7 mouse cellular contexts compared by ENCODE assay signal in genomic region chr11:63913936-63914335, GRCm38 (mm10). TPM values are rescaled to one million over a fixed set of nuclear protein-coding genes. Genes with fewer than 3 reads are reported as not detected.
DNase-seq lines count a peak whose midpoint lies in the region; ATAC-seq lines count a peak whose summit lies in the region.

No protein-coding gene starts in this region.

- peak overlapping the region; percentile 36 for H3K4me3 ChIP-seq in lung, embryonic 15.5 days
- H3K4me3 ChIP-seq in forebrain, embryonic 14.5 days (ENCODE audit: low read depth, low read length), result peak overlapping the region; percentile 26
- H3K4me3 ChIP-seq in liver, embryonic 11.5 days (ENCODE audit: low read depth, low read length), result peak overlapping the region; percentile 36; the same call in 1 of the 2 replicates
- H3K4me3 ChIP-seq in stomach, embryonic 14.5 days (ENCODE audit: low read depth, low read length), result peak overlapping the region; percentile 33

- no peaks in the 10 kb centered on the region for H3K36me3 ChIP-seq in lung, embryonic 15.5 days
- H3K36me3 ChIP-seq in forebrain, embryonic 14.5 days (ENCODE audit: control insufficient read depth, insufficient read depth, low read length), result no peaks in the 10 kb centered on the region
- H3K36me3 ChIP-seq in liver, embryonic 11.5 days (ENCODE audit: control insufficient read depth, insufficient read depth, low read length), result no peaks in the 10 kb centered on the region
- no peaks in the 10 kb centered on the region for H3K36me3 ChIP-seq in stomach, embryonic 14.5 days (ENCODE audit: control insufficient read depth, insufficient read depth, low read length)

- H3K27ac ChIP-seq in lung, embryonic 15.5 days, result no peak overlapping the region
- H3K27ac ChIP-seq in forebrain, embryonic 14.5 days (ENCODE audit: low read depth, low read length), result no peak overlapping the region
- no peak overlapping the region for H3K27ac ChIP-seq in liver, embryonic 11.5 days (ENCODE audit: low read depth, low read length)
- no peak overlapping the region; the same call in 1 of the 2 replicates for H3K27ac ChIP-seq in stomach, embryonic 14.5 days (ENCODE audit: low read length)

- no peak overlapping the region for H3K9ac ChIP-seq in lung, embryonic 15.5 days
- H3K9ac ChIP-seq in forebrain, embryonic 14.5 days (ENCODE audit: low read length), result peak overlapping the region; percentile 29; the same call in 1 of the 2 replicates
- no peak overlapping the region for H3K9ac ChIP-seq in liver, embryonic 11.5 days (ENCODE audit: low read depth, low read length)
- H3K9ac ChIP-seq in stomach, embryonic 14.5 days (replicated peaks; ENCODE audit: low read depth, low read length), result no peak overlapping the region

- no peak for DNase-seq in lung, postnatal 25 days (ENCODE audit: low spot score)
- DNase-seq in forebrain, embryonic 14.5 days (ENCODE audit: low spot score), result peak; percentile 20
- DNase-seq in liver, embryonic 11.5 days (ENCODE audit: low spot score), result no peak
- DNase-seq in spleen, postnatal 14 days (ENCODE audit: low spot score in 2 of 2), result no peak
- DNase-seq in ovary, postnatal 36 days (ENCODE audit: low spot score), result no peak

- 17% methylated on average over 4 of the region's 4 CpGs for WGBS in lung, embryonic 15.5 days
- 34% methylated on average over 4 of the region's 4 CpGs for WGBS in forebrain, embryonic 14.5 days
- 34% methylated on average over 4 of the region's 4 CpGs for WGBS in liver, embryonic 11.5 days
- WGBS in stomach, embryonic 14.5 days, result 33% methylated on average over 4 of the region's 4 CpGs

- no peak for ATAC-seq in lung, embryonic 15.5 days (ENCODE audit: borderline replicate concordance, extremely low read depth, low FRiP score, low TSS enrichment)
- ATAC-seq in forebrain, embryonic 14.5 days, result peak; percentile 58; the same call in 1 of the 2 replicates
- ATAC-seq in liver, embryonic 11.5 days (replicated peaks; ENCODE audit: low FRiP score), result no peak
- ATAC-seq in stomach, embryonic 14.5 days (ENCODE audit: insufficient number of reproducible peaks, insufficient read depth, low FRiP score, low read depth), result peak; percentile 11; the same call in 1 of the 2 replicates

- H3K4me2 ChIP-seq in lung, embryonic 15.5 days, result peak overlapping the region; percentile 74
- H3K4me2 ChIP-seq in forebrain, embryonic 14.5 days (ENCODE audit: low read length), result peak overlapping the region; percentile 60
- H3K4me2 ChIP-seq in liver, embryonic 11.5 days, result peak overlapping the region; percentile 59
- H3K4me2 ChIP-seq in stomach, embryonic 14.5 days (replicated peaks; ENCODE audit: low read depth, low read length), result peak overlapping the region; percentile 67

- H3K9me3 ChIP-seq in lung, embryonic 15.5 days, result no peaks in the 10 kb centered on the region
- no peaks in the 10 kb centered on the region for H3K9me3 ChIP-seq in forebrain, embryonic 14.5 days (replicated peaks; ENCODE audit: control insufficient read depth, low read length)
- H3K9me3 ChIP-seq in liver, embryonic 11.5 days (ENCODE audit: control insufficient read depth, low read length), result no peaks in the 10 kb centered on the region
- H3K9me3 ChIP-seq in stomach, embryonic 14.5 days (ENCODE audit: control insufficient read depth, low read depth, low read length), result no peaks in the 10 kb centered on the region

- H3K27me3 ChIP-seq in lung, embryonic 15.5 days, result peaks cover 78% of the 10 kb centered on the region
- H3K27me3 ChIP-seq in forebrain, embryonic 14.5 days (replicated peaks; ENCODE audit: control insufficient read depth, insufficient read depth, low read length), result peaks cover 47% of the 10 kb centered on the region
- peaks cover 19% of the 10 kb centered on the region for H3K27me3 ChIP-seq in liver, embryonic 11.5 days (replicated peaks; ENCODE audit: control insufficient read depth, insufficient read depth, low read length)
- H3K27me3 ChIP-seq in stomach, embryonic 14.5 days (ENCODE audit: control insufficient read depth, insufficient read depth, low read length), result no peaks in the 10 kb centered on the region

- H3K4me1 ChIP-seq in lung, embryonic 15.5 days, result peaks cover 14% of the 10 kb centered on the region
- H3K4me1 ChIP-seq in forebrain, embryonic 14.5 days (ENCODE audit: control insufficient read depth, insufficient read depth, low read length), result peaks cover 3% of the 10 kb centered on the region; the same call in 1 of the 2 replicates
- peaks cover 24% of the 10 kb centered on the region for H3K4me1 ChIP-seq in liver, embryonic 11.5 days (replicated peaks; ENCODE audit: control insufficient read depth, insufficient read depth, low read length)
- peaks cover 16% of the 10 kb centered on the region; the same call in 1 of the 2 replicates for H3K4me1 ChIP-seq in stomach, embryonic 14.5 days (ENCODE audit: control insufficient read depth, insufficient read depth, low read length)

RNA-seq across cellular contexts. Expression of gene Hs3st3b1, which starts 8.2 kb away (rescaled TPM):
- polyA plus RNA-seq in lung, embryonic 15.5 days (2015; fragmentation: Nextera tagmentation; extraction: Ambion mirVana), result 0.86 and 1.00 TPM in 2 replicates
- polyA plus RNA-seq in forebrain, embryonic 14.5 days (2014; fragmentation: Nextera tagmentation; extraction: Ambion mirVana), result 3.3 and 3.9 TPM in 2 replicates
- 41.7 and 42.4 TPM in 2 replicates for polyA plus RNA-seq in liver, embryonic 11.5 days (2014; fragmentation: Nextera tagmentation; extraction: Ambion mirVana)
- polyA plus RNA-seq in stomach, embryonic 14.5 days (2014; fragmentation: Nextera tagmentation; extraction: Ambion mirVana), result 11.1 and 11.4 TPM in 2 replicates

Comparison
In these comparisons a context has a peak if more than half of its experiments do, and no peak if none do; other contexts are left out.
1. ATAC-seq: peak in forebrain, embryonic 14.5 days (single experiment) and stomach, embryonic 14.5 days (single experiment); none in lung, embryonic 15.5 days (single experiment) and liver, embryonic 11.5 days (single experiment).
2. Peak in every context shown above with its lines, with median percentiles within 50 percentile points of each other: H3K4me2 ChIP-seq and H3K4me3 ChIP-seq.